Mouse (Mus musculus) adrenal gland (tissue): ENCODE measurements around the gene Zdhhc13.

ENCODE experiments used
- intact Hi-C: fragments of 180-260 bp; cut with DNase I; formaldehyde crosslinking; loops from one replicate; pipeline ENCODE4 v1.15.1; 2025

Zdhhc13 gene

GRCm38 (mm10) chr7:48782432-48782831 lies 6.4 kb upstream of the Zdhhc13 start:
- intact Hi-C loops: no loop called here

- intact Hi-C loops: no loop called here
These were observed 3.9 kb upstream of the Zdhhc13 start for GRCm38 (mm10) chr7:48784773-48785523.

DNA sequence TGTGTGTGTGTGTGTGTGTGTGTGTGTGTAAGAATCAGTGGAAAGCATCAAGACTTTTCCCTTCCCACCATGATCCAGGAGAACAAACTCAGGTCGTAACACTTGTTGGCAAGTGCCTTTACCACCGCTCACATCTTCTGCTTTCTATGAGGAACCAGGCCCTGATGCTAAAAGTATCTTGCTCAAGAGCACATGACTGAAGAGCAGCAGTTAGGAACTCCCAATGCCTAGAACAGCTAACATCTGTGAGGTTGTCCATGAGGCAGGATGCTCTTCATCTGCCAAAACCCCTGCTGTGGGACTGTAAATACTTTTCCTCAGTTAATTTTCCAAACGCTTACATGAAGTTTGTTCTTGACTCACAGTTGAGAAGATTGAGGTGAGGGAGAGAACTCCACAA lies 455 bp upstream of the Zdhhc13 start:
- intact Hi-C loops: no loop called here

- intact Hi-C loops: no loop called here
These were observed 1.3 kb downstream of the Zdhhc13 start for GRCm38 (mm10) chr7:48790117-48790516.

GRCm38 (mm10) chr7:48791412-48791811 lies 2.6 kb downstream of the Zdhhc13 start:
- intact Hi-C loops: no loop called here

GRCm38 (mm10) chr7:48795130-48795529 lies 6.3 kb downstream of the Zdhhc13 start:
- intact Hi-C loops: no loop called here

GRCm38 (mm10) chr7:48803381-48803780 lies 14.6 kb downstream of the Zdhhc13 start:
- intact Hi-C loops: no loop called here

DNA sequence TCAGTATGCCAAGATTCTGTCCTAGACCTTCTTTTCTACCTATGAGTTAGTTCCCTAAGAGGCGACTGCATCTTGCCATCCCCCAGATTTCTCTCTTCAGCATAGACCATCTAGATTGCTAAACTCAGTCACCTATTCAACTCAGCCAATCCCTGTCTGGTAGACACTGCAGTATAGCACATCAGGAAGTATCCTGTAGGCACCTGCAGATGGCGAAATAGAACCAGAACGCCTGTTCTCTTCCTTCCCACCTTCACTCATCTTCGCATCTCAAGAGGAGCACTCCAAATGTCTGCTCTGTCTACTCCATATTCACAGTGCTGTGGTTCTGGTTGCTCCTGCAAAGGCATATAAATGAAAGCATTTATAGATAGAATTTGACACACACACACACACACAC lies 17.8 kb downstream of the Zdhhc13 start:
- intact Hi-C loops: loop anchor here (5.0 kb wide), 1 partner anchor 71 kb away; no protein-coding TSS in a partner anchor

GRCm38 (mm10) chr7:48810652-48811051 lies 21.8 kb downstream of the Zdhhc13 start:
- intact Hi-C loops: no loop called here

DNA sequence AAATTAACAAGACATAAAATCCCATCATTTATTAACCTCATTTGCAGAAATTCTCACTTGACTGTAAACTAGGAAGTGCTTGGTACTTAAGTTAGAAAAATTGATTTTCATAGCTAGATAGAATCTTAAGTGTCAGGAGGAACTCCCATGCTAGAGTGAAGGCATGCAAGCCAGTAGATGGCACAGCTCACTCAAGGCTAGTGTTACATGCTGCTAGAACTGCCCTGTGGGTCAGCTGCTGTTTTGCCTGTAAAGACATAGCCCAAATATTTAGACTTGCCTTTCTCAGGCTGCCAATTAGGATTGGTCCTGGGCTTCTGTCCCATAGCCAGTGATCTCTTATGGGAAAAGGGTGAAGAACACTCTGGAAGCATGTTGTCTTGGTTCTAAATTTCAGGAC lies 23.6 kb downstream of the Zdhhc13 start:
- intact Hi-C loops: no loop called here

DNA sequence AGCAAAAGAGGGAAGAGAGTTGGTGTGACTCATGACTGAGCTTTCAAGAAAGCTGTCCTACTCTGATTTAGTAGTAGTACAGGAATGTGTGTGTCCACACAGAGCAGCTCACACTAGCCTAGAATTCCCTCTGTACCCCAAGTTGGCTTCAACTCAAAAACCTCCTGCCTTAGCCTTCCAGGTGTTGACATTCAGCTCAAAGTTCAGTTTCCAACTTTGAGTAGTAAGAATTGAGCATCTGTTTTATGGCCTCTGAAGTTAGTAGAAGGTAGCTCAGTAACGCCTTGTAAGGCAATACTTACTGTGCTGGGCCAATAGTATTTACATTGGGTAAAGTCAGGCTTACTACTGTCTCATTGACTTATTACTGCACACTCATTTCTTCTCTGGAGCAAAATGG lies 24.8 kb downstream of the Zdhhc13 start:
- intact Hi-C loops: no loop called here

GRCm38 (mm10) chr7:48821654-48822053 lies 32.9 kb downstream of the Zdhhc13 start:
- intact Hi-C loops: no loop called here

- intact Hi-C loops: no loop called here
These were observed 34.8 kb downstream of the Zdhhc13 start for GRCm38 (mm10) chr7:48823621-48824020.

DNA sequence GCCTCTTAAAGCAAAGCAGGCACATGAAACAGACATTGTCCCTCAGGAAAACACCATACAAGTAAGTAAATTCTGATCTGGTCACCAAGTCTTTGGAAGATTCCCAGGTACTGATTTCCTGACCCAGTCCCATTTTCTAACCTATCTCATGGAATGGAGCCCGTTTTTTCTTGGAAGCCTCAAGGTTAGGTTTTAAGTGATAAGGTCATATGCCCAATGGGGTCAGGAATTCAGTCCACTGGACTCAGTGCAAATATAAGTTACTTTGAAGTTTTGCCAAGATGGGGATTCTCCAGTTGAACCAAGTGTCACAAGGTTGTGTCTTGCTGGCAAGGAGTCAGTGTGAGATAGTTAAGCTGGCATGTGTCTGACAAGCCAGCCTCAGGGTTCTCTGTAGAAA lies 35.9 kb downstream of the Zdhhc13 start:
- intact Hi-C loops: no loop called here

- intact Hi-C loops: no loop called here
These were observed 36.4 kb downstream of the Zdhhc13 start for GRCm38 (mm10) chr7:48825170-48825569.

DNA sequence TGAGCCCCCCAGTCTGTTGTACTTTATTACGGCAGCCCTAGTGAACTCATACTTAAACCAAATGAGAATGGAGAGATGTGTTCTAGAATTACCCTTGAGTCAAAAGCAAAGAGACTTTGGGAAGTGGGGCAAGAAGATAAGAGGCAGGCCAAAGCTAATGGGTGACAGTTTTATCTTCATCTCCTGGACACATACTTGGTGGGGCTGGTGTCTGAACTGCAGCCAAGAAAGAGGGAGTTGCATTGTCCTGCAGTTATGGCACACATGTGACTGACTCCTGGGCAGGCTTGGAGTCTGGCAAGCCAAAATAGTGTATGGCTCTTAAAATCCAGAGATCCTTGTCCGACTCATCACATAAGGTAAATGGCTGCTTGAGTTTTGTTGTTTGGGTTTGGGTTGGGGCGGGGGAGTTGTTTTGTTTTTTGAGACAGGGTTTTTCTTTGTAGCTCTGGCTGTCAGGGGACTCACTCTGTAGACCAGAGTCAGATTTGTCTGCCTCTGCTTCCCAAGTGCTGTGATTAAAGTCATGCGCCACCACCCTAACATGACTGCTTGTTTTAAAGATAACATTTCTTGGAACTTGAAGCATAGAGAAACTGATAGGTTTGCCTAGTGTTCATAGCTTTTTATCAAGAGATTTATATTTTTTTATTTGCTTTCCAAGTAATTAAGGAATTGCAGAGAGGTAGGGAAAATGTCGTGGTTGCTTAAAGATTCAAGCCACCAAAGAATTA lies 40.5 kb downstream of the Zdhhc13 start:
- intact Hi-C loops: no loop called here

- intact Hi-C loops: no loop called here
These were observed 41.6 kb downstream of the Zdhhc13 start for GRCm38 (mm10) chr7:48830395-48830794.

DNA sequence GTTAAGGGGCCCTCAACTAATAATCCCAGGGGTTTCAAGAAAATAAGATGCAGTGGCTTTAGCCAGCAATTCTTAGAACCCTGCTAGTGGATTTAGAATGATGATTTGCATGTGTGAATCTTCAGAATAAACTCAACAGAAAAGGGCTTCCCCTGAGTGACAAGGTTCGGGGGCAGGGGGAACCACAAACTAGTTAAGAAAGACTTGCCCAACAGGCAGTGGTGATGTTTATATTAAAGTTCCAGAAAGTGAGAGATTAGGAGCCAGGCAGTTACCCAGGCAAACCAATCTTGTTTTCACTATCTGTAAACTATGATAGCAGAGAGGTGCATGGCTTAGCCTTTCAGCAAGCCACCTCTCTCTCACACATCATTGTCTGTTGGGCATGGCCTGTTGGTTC lies 43.9 kb downstream of the Zdhhc13 start:
- intact Hi-C loops: no loop called here

DNA sequence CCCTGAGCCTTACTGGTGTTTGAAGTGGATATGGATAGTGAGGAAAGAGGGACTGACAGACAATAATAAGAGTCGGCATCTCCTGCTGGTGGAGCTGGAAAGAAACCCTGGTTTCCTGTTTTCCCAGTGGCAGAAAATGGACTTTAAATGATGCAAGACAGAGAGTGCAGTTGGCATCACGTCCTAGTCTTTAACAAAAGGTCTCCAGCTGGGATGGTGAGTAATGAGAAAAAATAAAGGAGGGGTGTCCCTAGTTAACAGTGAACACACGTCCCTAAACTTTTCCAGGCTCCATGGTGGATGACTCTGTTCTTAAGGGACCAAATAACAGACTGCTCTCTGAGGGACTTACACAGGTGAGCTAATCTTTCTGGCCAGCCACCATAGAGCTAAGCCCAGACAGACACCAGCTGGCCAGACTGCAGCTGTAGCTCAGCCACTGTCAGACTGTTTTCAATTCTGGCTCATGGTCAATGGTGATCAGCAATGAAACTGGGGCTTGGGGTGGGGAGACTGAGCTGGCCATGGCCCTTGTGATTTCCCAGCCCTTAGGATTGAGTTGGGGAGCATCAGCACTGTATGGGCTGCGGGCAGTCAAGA lies 45.7 kb downstream of the Zdhhc13 start:
- intact Hi-C loops: no loop called here

GRCm38 (mm10) chr7:48834989-48835626 lies 46.3 kb downstream of the Zdhhc13 start:
- intact Hi-C loops: no loop called here

- intact Hi-C loops: no loop called here
These were observed 48.1 kb downstream of the Zdhhc13 start for GRCm38 (mm10) chr7:48836949-48837348.

DNA sequence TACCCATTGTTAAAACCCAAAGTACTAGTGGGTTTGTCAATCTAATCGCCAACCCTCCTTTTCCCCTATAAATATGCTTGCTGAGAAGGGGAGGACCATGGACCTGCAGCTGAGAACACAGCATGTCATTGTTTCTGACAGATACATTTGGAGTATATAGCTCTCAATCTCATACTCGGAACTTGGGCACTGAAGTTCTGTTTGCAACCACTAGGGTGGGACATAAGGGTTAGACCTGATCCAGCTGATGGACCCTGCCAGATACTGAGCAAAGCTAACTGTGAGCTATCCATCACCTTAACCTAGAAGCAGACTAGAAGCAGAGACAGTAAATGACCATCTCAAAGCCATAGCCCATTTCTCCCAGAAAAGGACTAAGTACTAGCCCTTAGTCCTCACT lies 49.6 kb downstream of the Zdhhc13 start:
- intact Hi-C loops: no loop called here
